Mouse (Mus musculus) heart, postnatal 0 days (tissue): ENCODE data around the gene Ssh2. TPM values are rescaled to one million over a fixed set of nuclear protein-coding genes. Genes with fewer than 3 reads are reported as not detected.
A peak's percentile ranks its signal among the peaks of the same experiment; 100 is the strongest.

Source experiments
- ATAC-seq: fragments of 200-750 bp; cut with Nextera tagmentation; 2 replicates; pipeline ENCODE4 v1.8.0; 2017; ENCODE audit warnings: low read depth, moderate number of reproducible peaks, moderate library complexity; ENCODE audit not compliant: insufficient read depth
- DNase-seq: peaks from one replicate; pipeline ENCODE4 v3.0.0-alpha.2; 2016; ENCODE audit warnings: low spot score
- H3K27ac ChIP-seq: fragments of 300-500 bp; sonication (generic); 2 replicates; pipeline ENCODE4 v1.5.1; 2014; ENCODE audit warnings: low read depth, mild to moderate bottlenecking
- H3K27me3 ChIP-seq: fragments of 300-500 bp; sonication (generic); 2 replicates; pipeline ENCODE4 v1.6.1; 2014; ENCODE audit warnings: low read length, mixed read lengths; ENCODE audit not compliant: control insufficient read depth, insufficient read depth
- H3K36me3 ChIP-seq: fragments of 300-500 bp; sonication (generic); replicated peaks from 2 replicates; pipeline ENCODE4 v1.6.1; 2014; ENCODE audit warnings: low read length, mixed read lengths; ENCODE audit not compliant: control insufficient read depth, insufficient read depth
- H3K4me1 ChIP-seq: fragments of 300-500 bp; sonication (generic); 2 replicates; pipeline ENCODE4 v1.6.1; 2014; ENCODE audit warnings: antibody characterized with exemption; ENCODE audit not compliant: control insufficient read depth, insufficient read depth
- H3K4me2 ChIP-seq: fragments of 300-500 bp; sonication (generic); 2 replicates; pipeline ENCODE4 v1.6.1; 2014; ENCODE audit warnings: low read depth, mild to moderate bottlenecking, low read length, moderate library complexity
- H3K4me3 ChIP-seq: fragments of 300-500 bp; sonication (generic); 2 replicates; pipeline ENCODE4 v1.5.1; 2014; ENCODE audit warnings: low read depth, low read length
- H3K9ac ChIP-seq: fragments of 300-500 bp; sonication (generic); replicated peaks from 2 replicates; pipeline ENCODE4 v1.6.1; 2014; ENCODE audit warnings: low read depth, low read length, mixed read lengths
- H3K9me3 ChIP-seq: fragments of 300-500 bp; sonication (generic); replicated peaks from 2 replicates; pipeline ENCODE4 v1.6.1; 2016; ENCODE audit warnings: low read length; ENCODE audit not compliant: control insufficient read depth
- CTCF ChIP-seq: IDR thresholded peaks from 2 replicates; pipeline ENCODE4 v1.5.1; 2016; ENCODE audit warnings: antibody characterized with exemption, control low read depth, low read depth
- EP300 ChIP-seq: IDR thresholded peaks from 2 replicates; pipeline ENCODE4 v1.6.1; 2016; ENCODE audit warnings: antibody characterized with exemption, low read depth
- WGBS: fragments of 180-500 bp; shearing (Covaris S2); extraction: QIAGEN DNeasy Blood & Tissue Kit; methylation state at CpG from one replicate; pipeline ENCODE4 v1.1.7; 2014; 5-methylcytosine and 5-hydroxymethylcytosine counted together
- polyA plus RNA-seq: library from polyadenylated mRNA; unstranded; fragments of >200 nt; fragmentation: Nextera tagmentation; extraction: Ambion mirVana; gene quantifications from 2 replicates; pipeline ENCODE4 v1.2.1, GENCODE M21; 2015
- total RNA-seq: library from RNA; depleted of rRNA; stranded (reverse); fragments of >200 nt; gene quantifications from 2 replicates; pipeline ENCODE4 v1.2.3, GENCODE M21; 2014; ENCODE audit warnings: low replicate concordance

The Ssh2 gene
- total and polyA plus RNA-seq, 2 experiments from 2014 or later: 21.0 to 60.6 TPM

- Histone ChIP-seq H3K27me3 (no peaks in the 10 kb centered on the region), H3K36me3 (no peaks in the 10 kb centered on the region), H3K9me3 (no peaks in the 10 kb centered on the region), H3K4me3 (no peak overlapping the region), H3K27ac (peak overlapping the region; percentile 83), H3K4me1 (peaks cover 58% of the 10 kb centered on the region), H3K4me2 (peak overlapping the region; percentile 2), H3K9ac (no peak overlapping the region)
- WGBS: 32% methylated on average over 6 of the region's 6 CpGs
- no peak for TF ChIP-seq CTCF
- TF ChIP-seq EP300: no peak
- peak; percentile 88 for DNase-seq
- ATAC-seq: peak; percentile 86
Observed at GRCm38 (mm10) chr11:77365706-77366386, 149.8 kb downstream of the Ssh2 start.

GRCm38 (mm10) chr11:77367541-77368270 lies 151.6 kb downstream of the Ssh2 start:
- Histone ChIP-seq H3K4me1 (peaks cover 58% of the 10 kb centered on the region), H3K27ac (peak overlapping the region; percentile 57)
- DNase-seq: no peak

GRCm38 (mm10) chr11:77369188-77369840 lies 153.2 kb downstream of the Ssh2 start:
- WGBS: 44% methylated on average over 2 of the region's 2 CpGs
- DNase-seq: peak; percentile 40

More at GRCm38 (mm10) chr11:77367541-77368270, 151.6 kb downstream of the Ssh2 start:
- Histone ChIP-seq H3K4me3 (no peak overlapping the region), H3K4me2 (no peak overlapping the region), H3K36me3 (no peaks in the 10 kb centered on the region), H3K9me3 (no peaks in the 10 kb centered on the region), H3K27me3 (no peaks in the 10 kb centered on the region), H3K9ac (no peak overlapping the region)
- TF ChIP-seq EP300 (no peak), CTCF (no peak)
- 60% methylated on average over 9 of the region's 9 CpGs for WGBS
- no peak for ATAC-seq

GRCm38 (mm10) chr11:77369841-77370191 lies 153.7 kb downstream of the Ssh2 start:
- DNase-seq (peak; percentile 30), ATAC-seq (no peak)
- Histone ChIP-seq H3K27me3 (no peaks in the 10 kb centered on the region), H3K4me2 (no peak overlapping the region), H3K4me3 (no peak overlapping the region), H3K27ac (peak overlapping the region; percentile 57), H3K36me3 (no peaks in the 10 kb centered on the region), H3K9ac (no peak overlapping the region), H3K4me1 (peaks cover 41% of the 10 kb centered on the region), H3K9me3 (no peaks in the 10 kb centered on the region)
- TF ChIP-seq EP300: no peak
- 23% methylated on average over 2 of the region's 2 CpGs for WGBS

More at GRCm38 (mm10) chr11:77369188-77369840, 153.2 kb downstream of the Ssh2 start:
- Histone ChIP-seq H3K4me3 (no peak overlapping the region), H3K36me3 (no peaks in the 10 kb centered on the region), H3K4me1 (peaks cover 46% of the 10 kb centered on the region), H3K27me3 (no peaks in the 10 kb centered on the region), H3K9ac (no peak overlapping the region), H3K4me2 (no peak overlapping the region), H3K27ac (peak overlapping the region; percentile 57), H3K9me3 (no peaks in the 10 kb centered on the region)
- TF ChIP-seq CTCF (no peak), EP300 (0 out of 2 replicates have a peak, but pooled peaks have one; percentile 36)
- ATAC-seq: no peak

- peak overlapping the region; percentile 57 for H3K27ac ChIP-seq
Observed at GRCm38 (mm10) chr11:77371088-77371487, 155.0 kb downstream of the Ssh2 start.

More at GRCm38 (mm10) chr11:77371088-77371487, 155.0 kb downstream of the Ssh2 start:
- no peak overlapping the region for H3K4me2 ChIP-seq
- TF ChIP-seq EP300 (no peak), CTCF (no peak)
- H3K36me3 ChIP-seq: no peaks in the 10 kb centered on the region
- no peak for ATAC-seq
- H3K4me1 ChIP-seq: peaks cover 38% of the 10 kb centered on the region
- no peak overlapping the region for H3K4me3 ChIP-seq
- no peak overlapping the region for H3K9ac ChIP-seq
- WGBS: 65% methylated on average over 3 of the region's 3 CpGs
- H3K27me3 ChIP-seq: no peaks in the 10 kb centered on the region
- no peak for DNase-seq
- H3K9me3 ChIP-seq: no peaks in the 10 kb centered on the region
